Mouse (Mus musculus): ENCODE results near the gene St3gal6.

- no peak for TF ChIP-seq POLR2A (IDR thresholded peaks at IDR 0.05; ENCODE audit: borderline replicate concordance, extremely low read depth, low read depth, low read length)
- no peak for TF ChIP-seq CTCF (IDR thresholded peaks at IDR 0.05; ENCODE audit: insufficient read depth, low read length)
These were observed 93.8 kb downstream of the St3gal6 start for GRCm38 (mm10) chr16:58430246-58430645.

Data from lung, adult 2 months (tissue).